Mouse (Mus musculus) bone marrow, adult 2 months (tissue): Measurements from ENCODE around the gene Ppig.

Experiments
- CTCF ChIP-seq: fragments of 200-500 bp; IDR thresholded peaks from 2 replicates; pipeline ENCODE4 v1.5.1; 2011; ENCODE audit warnings: low read length, control low read depth; ENCODE audit not compliant: control insufficient read depth, insufficient read depth
- POLR2A ChIP-seq: fragments of 200-500 bp; IDR thresholded peaks from 2 replicates; pipeline ENCODE4 v1.6.1; 2011; ENCODE audit warnings: low read depth, mild to moderate bottlenecking, control low read depth, low read length, borderline replicate concordance; ENCODE audit not compliant: control insufficient read depth

DNA sequence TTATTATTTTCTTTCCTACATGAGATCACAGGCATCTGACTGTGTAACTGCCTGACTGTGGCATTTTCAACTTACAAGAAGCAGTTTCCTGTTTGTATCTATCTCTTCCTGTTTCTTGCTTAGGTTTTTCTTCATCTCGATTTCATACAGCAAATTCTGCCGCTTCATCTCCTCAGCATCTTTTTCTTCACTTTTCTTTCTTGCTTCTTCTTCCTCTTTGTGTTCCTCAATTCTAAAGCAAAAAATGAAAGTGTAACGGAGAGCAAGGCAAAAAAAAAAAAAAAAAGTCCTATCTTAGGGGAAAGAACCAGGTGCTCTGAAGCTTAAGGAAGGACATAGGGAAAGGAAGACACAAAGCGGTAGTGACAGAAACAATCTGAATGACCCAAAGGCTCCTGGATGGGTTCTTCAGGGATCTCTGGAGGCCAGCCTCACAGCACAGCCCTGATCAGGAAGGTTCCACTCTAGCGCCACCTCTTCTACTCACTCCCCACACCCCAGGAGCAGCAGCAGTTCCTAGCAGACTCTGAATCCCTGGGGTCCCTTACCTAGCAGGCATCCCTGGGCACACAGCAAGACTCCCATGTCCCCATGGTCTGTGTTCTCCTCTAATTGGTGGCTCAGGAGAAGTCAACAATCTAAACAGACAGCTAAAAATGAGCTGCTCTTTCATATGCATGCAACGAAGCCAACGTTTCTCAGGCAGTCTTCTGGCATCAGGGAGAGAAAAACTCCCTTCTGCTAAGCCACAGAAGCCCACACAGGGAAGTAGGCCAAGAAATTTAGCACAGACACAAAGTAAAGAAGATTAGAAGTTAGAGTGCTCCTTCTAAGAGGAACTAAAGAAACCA lies 55.9 kb downstream of the Ppig start:
- TF ChIP-seq POLR2A (no peak), CTCF (no peak)
